Mouse (Mus musculus): ENCODE measurements around the gene Slc6a16.

Slc6a16 gene

GRCm38 (mm10) chr7:45233580-45234332 is 7.1 kb upstream of the Slc6a16 start:
- no peak for TF ChIP-seq GATA4 (IDR thresholded peaks at IDR 0.05; ENCODE audit: insufficient replicate concordance, low read length)

GRCm38 (mm10) chr7:45234333-45234841 is 6.5 kb upstream of the Slc6a16 start:
- no peak for TF ChIP-seq GATA4 (IDR thresholded peaks at IDR 0.05; ENCODE audit: insufficient replicate concordance, low read length)

GRCm38 (mm10) chr7:45234922-45235571 is 5.8 kb upstream of the Slc6a16 start:
- no peak for TF ChIP-seq GATA4 (IDR thresholded peaks at IDR 0.05; ENCODE audit: insufficient replicate concordance, low read length)

- TF ChIP-seq GATA4 (IDR thresholded peaks at IDR 0.05; ENCODE audit: insufficient replicate concordance, low read length) = no peak
These were observed 5.2 kb upstream of the Slc6a16 start for GRCm38 (mm10) chr7:45235656-45236180.

- TF ChIP-seq GATA4 (IDR thresholded peaks at IDR 0.05; ENCODE audit: insufficient replicate concordance, low read length) = no peak
These were observed 2.9 kb upstream of the Slc6a16 start for GRCm38 (mm10) chr7:45237747-45238699.

- TF ChIP-seq GATA4 (IDR thresholded peaks at IDR 0.05; ENCODE audit: insufficient replicate concordance, low read length) = no peak
These were observed 2.0 kb upstream of the Slc6a16 start, which contains the start of gene Cd37 for GRCm38 (mm10) chr7:45238723-45239496. TSS of gene Cd37 (minus strand) at chr7:45239115.

GRCm38 (mm10) chr7:45240109-45240508 is 776 bp upstream of the Slc6a16 start:
- no peak for TF ChIP-seq GATA4 (IDR thresholded peaks at IDR 0.05; ENCODE audit: insufficient replicate concordance, low read length)

- TF ChIP-seq GATA4 (IDR thresholded peaks at IDR 0.05; ENCODE audit: insufficient replicate concordance, low read length) = no peak
These were observed 484 bp downstream of the Slc6a16 start for GRCm38 (mm10) chr7:45241389-45241749.

- no peak for TF ChIP-seq GATA4 (IDR thresholded peaks at IDR 0.05; ENCODE audit: insufficient replicate concordance, low read length)
These were observed 6.8 kb downstream of the Slc6a16 start for GRCm38 (mm10) chr7:45247666-45248065.

- TF ChIP-seq GATA4 (IDR thresholded peaks at IDR 0.05; ENCODE audit: insufficient replicate concordance, low read length) = no peak
These were observed 12.9 kb downstream of the Slc6a16 start for GRCm38 (mm10) chr7:45253806-45254205.

GRCm38 (mm10) chr7:45257063-45257840 is 16.4 kb downstream of the Slc6a16 start:
- TF ChIP-seq GATA4 (IDR thresholded peaks at IDR 0.05; ENCODE audit: insufficient replicate concordance, low read length) = no peak

GRCm38 (mm10) chr7:45259281-45259680 is 18.4 kb downstream of the Slc6a16 start:
- no peak for TF ChIP-seq GATA4 (IDR thresholded peaks at IDR 0.05; ENCODE audit: insufficient replicate concordance, low read length)

- no peak for TF ChIP-seq GATA4 (IDR thresholded peaks at IDR 0.05; ENCODE audit: insufficient replicate concordance, low read length)
These were observed 21.4 kb downstream of the Slc6a16 start for GRCm38 (mm10) chr7:45262266-45262665.
